Mouse (Mus musculus) kidney, adult 9 months (tissue): ENCODE data around the gene Gmds.

Experiments
- DNase-seq: peaks from one replicate; pipeline ENCODE4 v3.0.0; 2022

The Gmds gene

GRCm38 (mm10) chr13:31860200-31860599 lies 478.3 kb downstream of the Gmds start:
- DNase-seq = no peak

GRCm38 (mm10) chr13:31854000-31854399 lies 484.5 kb downstream of the Gmds start:
- peak; percentile 8 for DNase-seq

GRCm38 (mm10) chr13:31853564-31853963 lies 485.0 kb downstream of the Gmds start:
- no peak for DNase-seq

GRCm38 (mm10) chr13:31849258-31849971 lies 489.1 kb downstream of the Gmds start:
- DNase-seq = peak; percentile 11

- DNase-seq = no peak
Measured at GRCm38 (mm10) chr13:31835802-31836201, 502.7 kb downstream of the Gmds start.

- DNase-seq = no peak
Measured at GRCm38 (mm10) chr13:31830332-31830731, 508.2 kb downstream of the Gmds start.

- no peak for DNase-seq
Measured at GRCm38 (mm10) chr13:31828446-31828845, 510.1 kb downstream of the Gmds start.

GRCm38 (mm10) chr13:31827820-31828332 lies 510.7 kb downstream of the Gmds start:
- no peak for DNase-seq

- DNase-seq = no peak
Measured at GRCm38 (mm10) chr13:31827160-31827559, 511.4 kb downstream of the Gmds start.

- no peak for DNase-seq
Measured at GRCm38 (mm10) chr13:31825180-31825579, 513.4 kb downstream of the Gmds start.

- no peak for DNase-seq
Measured at GRCm38 (mm10) chr13:31823316-31823715, 515.2 kb downstream of the Gmds start.

- no peak for DNase-seq
Measured at GRCm38 (mm10) chr13:31821050-31821449, 517.5 kb downstream of the Gmds start.

GRCm38 (mm10) chr13:31820587-31821017 lies 517.9 kb downstream of the Gmds start:
- peak; percentile 38 for DNase-seq

GRCm38 (mm10) chr13:31819664-31820405 lies 518.7 kb downstream of the Gmds start:
- DNase-seq = no peak

- DNase-seq = no peak
Measured at GRCm38 (mm10) chr13:31818337-31818736, 520.2 kb downstream of the Gmds start.

GRCm38 (mm10) chr13:31815383-31816003 lies 523.0 kb downstream of the Gmds start:
- no peak for DNase-seq

- no peak for DNase-seq
Measured at GRCm38 (mm10) chr13:31812701-31813100, 525.8 kb downstream of the Gmds start.

- no peak for DNase-seq
Measured at GRCm38 (mm10) chr13:31811542-31812021, 527.0 kb downstream of the Gmds start.

GRCm38 (mm10) chr13:31810693-31811541 lies 527.6 kb downstream of the Gmds start:
- peak; percentile 30 for DNase-seq

- DNase-seq = no peak
Measured at GRCm38 (mm10) chr13:31810375-31810692, 528.2 kb downstream of the Gmds start.

GRCm38 (mm10) chr13:31809701-31810100 lies 528.8 kb downstream of the Gmds start:
- DNase-seq = peak; percentile 11

GRCm38 (mm10) chr13:31808804-31809420 lies 529.6 kb downstream of the Gmds start:
- peak; percentile 15 for DNase-seq
